Mouse (Mus musculus) brain, adult 2 months (tissue): ENCODE measurements at regions not wholly inside any gene's neighbourhood (a gene's known extent, or its start where the extent isn't known, plus 50 kb on each side); places are given as distances from the start of the nearest gene placed in this dataset.

ENCODE experiments used
- DNase-seq: peaks from one replicate; pipeline ENCODE4 v3.0.0; 2011; ENCODE audit warnings: low read depth, low spot score

DNA sequence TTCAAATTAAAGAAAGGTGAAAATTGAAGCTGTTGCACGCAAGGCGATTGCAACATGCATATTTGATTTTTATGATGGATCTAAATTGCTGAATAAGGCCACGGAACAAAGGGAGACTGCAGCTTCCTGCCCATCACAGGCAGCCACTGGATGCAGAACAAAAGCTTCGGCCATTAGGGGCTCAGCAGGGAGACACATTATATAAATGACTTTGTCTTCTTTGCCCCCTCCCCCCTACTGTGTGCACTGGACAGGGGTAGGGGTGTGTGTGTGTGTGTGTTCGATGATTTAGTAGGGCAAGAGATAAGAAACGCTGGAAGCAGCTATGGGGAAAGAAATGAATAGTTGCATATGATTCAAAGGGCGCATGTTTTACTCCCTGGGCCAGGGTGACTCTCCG is 481.2 kb upstream of the Pmfbp1 start:
- no peak for DNase-seq

- no peak for DNase-seq
Observed at GRCm38 (mm10) chr8:109013577-109013976, 480.2 kb upstream of the Pmfbp1 start.

- DNase-seq: no peak
Observed at GRCm38 (mm10) chr8:109014746-109015145, 479.1 kb upstream of the Pmfbp1 start.

- DNase-seq: no peak
Observed at GRCm38 (mm10) chr8:109019565-109019964, 474.3 kb upstream of the Pmfbp1 start.

- DNase-seq: no peak
Observed at GRCm38 (mm10) chr8:109020102-109020501, 473.7 kb upstream of the Pmfbp1 start.

DNA sequence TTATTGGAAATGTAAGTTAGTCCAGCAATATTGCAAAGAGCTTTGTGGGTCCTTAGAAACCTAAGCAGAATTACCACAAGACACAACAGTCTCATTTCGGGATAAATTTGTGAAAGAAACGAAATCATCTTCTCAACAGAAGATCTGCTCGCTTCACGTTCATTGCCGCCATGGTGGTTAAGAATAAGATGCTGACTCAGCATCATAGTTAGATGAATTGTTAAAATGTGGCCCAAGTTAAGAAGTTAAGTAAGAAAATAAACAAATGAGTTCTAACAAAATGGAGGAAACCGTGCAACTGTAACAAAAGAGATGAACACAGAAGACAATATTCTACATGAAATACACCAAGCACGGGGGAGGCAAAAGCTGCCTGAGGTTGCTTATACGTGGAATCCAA is 465.9 kb upstream of the Pmfbp1 start:
- no peak for DNase-seq

- no peak for DNase-seq
Observed at GRCm38 (mm10) chr8:109053608-109054007, 440.2 kb upstream of the Pmfbp1 start.

- no peak for DNase-seq
Observed at GRCm38 (mm10) chr8:109059152-109059551, 434.7 kb upstream of the Pmfbp1 start.

DNA sequence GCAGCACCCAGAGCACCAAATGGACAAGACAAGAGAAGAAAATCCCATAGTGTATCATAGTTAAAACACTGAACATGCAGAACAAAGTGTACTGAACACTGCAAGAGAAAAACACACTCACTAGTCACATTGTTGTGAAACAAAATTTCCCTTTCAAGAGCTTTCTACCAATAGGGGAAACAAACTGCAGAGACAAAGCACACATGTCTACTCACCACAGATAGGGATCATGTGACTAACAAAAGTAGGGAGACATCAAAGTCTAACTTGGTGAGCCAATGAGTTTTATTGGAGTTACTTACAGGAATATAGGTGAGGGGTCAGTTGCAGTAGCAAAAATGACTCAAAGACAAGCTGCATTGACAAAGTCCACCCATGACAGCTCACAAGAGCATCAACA is 431.5 kb upstream of the Pmfbp1 start:
- DNase-seq: no peak

DNA sequence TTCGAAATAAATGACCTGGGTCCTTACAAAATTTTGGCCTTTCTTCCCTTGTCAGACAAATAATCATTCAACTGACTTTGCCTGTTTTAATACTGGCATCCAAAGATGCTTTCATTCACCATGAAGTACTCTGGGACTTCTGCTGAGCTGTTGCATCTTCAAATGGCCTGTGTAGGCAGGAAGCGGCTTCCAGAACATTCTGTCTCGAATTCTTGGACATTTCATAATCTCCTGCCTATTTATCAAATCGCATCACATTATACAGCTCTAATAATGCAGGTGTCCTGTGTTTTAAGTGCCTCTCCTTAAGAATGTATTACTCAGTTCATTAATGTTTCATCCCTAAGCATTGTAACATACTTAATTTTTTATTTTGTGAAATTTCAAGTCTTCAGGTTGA is 420.1 kb upstream of the Pmfbp1 start:
- no peak for DNase-seq

GRCm38 (mm10) chr8:109075006-109075405 is 418.8 kb upstream of the Pmfbp1 start:
- DNase-seq: no peak

GRCm38 (mm10) chr8:109079223-109079622 is 414.6 kb upstream of the Pmfbp1 start:
- no peak for DNase-seq

DNA sequence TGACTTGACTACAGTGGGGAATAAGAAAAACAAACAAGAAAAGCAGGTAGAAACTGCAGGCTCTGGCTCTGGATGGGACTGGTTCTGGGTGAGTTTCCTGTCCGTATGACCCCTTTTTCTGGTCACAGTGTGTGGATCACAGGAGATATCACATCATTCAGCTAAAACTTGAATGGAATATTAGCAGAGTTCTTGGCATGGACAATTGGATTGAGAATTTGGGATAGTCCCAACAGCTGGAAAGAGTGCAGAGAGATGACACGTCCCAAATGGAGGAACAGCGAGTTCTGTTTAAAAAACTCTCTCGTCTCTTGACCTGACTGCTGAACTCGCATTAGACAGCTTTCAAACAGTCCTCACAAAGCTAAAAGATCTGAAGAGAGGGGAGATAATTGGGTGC is 412.5 kb upstream of the Pmfbp1 start:
- no peak for DNase-seq

- DNase-seq: no peak
Observed at GRCm38 (mm10) chr8:109085134-109085533, 408.7 kb upstream of the Pmfbp1 start.

DNA sequence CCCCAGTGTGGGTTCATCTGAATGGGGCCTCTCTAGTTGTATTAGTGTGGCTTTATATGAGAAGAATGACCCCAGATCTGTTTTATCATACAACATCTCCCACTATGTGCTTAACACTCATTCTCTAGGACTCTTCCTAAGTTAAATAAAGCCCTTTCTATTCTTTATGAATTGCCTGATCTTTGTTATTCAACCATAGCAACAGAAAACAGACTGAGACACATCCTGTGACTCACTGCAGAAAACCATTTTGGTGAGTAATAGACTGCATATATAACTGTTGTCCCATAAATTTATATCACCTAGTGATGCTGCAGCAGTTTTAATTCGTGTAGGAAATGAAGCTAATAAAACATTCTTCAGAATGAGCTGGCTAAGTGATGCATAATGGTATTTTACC is 406.0 kb upstream of the Pmfbp1 start:
- peak; percentile 11 for DNase-seq

- DNase-seq: no peak
Observed at GRCm38 (mm10) chr8:109099671-109100070, 394.2 kb upstream of the Pmfbp1 start.

DNA sequence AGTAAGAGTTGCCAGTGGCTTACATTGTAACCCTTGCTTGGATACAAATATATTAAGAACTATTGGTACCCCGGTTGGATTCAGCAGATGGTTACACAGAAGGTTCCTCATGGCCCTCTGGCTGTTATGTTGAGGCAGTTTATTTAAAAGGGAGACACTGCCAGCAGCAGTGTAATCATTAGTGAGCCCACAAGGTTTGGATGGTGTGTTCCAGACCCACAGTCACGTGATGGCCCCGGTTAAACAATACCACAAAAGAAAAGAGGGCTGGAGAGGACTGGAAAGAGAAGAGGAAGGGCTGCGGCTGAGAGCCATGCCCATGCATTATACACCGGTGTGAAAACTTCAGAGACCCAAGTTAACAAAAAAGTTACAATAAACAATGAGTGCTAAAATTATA is 392.4 kb upstream of the Pmfbp1 start:
- no peak for DNase-seq

DNA sequence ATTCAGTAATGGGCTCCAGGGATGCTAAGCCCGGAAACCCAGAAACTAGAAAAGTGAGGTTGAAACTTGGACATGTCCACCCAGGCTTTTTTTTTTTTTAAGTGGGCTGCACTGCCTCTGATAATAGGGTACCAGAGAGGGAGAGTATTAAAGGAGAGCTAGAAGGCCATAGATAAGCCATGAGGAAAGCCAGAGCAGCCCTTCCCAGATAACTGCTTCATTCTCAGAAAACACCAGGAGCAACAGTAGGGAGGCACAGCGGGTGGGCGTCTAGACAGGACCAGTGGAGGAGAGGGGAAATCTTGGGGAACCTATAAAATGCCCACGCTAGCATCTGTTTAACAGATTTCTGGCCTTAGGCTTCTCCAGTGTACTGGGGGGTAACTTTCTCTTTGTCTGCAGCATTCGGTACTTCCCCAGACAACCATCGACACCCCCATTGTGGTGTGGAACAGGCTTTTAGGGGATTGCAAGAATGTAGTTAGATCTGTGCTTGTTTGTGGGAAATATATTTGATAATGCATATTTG is 389.0 kb upstream of the Pmfbp1 start:
- DNase-seq: no peak

- DNase-seq: peak; percentile 51
Observed at GRCm38 (mm10) chr8:109105693-109106092, 388.1 kb upstream of the Pmfbp1 start.

DNA sequence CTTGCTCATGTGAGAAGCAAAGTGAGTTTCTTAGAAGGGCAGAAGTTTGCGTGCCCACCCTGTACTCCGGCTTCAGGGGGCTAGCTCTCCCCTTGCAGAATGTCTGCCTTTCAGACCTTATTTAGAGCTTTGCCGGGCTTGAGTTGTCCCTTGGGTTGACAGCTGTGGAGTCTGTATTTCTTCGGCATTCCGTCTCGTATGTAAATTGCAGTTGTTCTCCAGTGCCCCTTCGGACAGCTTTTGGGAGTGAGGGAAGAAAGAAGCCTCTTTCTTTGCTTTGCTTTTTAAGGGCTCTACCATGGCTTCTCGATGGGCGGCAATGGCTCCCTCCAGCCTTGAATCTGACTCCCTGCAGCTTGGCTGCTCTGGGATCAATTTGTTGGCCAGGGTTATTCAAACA is 386.9 kb upstream of the Pmfbp1 start:
- no peak for DNase-seq

GRCm38 (mm10) chr8:109107762-109108161 is 386.1 kb upstream of the Pmfbp1 start:
- DNase-seq: no peak

DNA sequence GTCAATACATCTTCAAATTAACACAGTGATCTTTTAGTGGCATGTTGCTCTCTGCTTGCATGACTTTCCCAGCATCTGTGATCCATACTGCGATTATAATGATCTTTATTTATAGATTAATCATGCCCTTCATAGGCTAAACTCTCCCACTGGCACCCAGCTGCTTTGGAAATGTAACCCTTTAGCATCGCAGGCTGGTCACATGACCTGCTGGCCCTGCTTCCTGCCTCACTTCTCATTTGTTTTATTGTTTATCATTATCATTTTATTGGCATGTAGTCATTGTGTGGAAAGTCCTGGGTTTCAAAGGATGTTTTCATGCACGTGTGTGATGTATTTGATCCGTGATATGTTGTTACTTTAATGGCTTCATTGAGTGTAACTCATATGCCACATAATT is 384.4 kb upstream of the Pmfbp1 start:
- no peak for DNase-seq

GRCm38 (mm10) chr8:109121776-109122175 is 372.1 kb upstream of the Pmfbp1 start:
- no peak for DNase-seq

DNA sequence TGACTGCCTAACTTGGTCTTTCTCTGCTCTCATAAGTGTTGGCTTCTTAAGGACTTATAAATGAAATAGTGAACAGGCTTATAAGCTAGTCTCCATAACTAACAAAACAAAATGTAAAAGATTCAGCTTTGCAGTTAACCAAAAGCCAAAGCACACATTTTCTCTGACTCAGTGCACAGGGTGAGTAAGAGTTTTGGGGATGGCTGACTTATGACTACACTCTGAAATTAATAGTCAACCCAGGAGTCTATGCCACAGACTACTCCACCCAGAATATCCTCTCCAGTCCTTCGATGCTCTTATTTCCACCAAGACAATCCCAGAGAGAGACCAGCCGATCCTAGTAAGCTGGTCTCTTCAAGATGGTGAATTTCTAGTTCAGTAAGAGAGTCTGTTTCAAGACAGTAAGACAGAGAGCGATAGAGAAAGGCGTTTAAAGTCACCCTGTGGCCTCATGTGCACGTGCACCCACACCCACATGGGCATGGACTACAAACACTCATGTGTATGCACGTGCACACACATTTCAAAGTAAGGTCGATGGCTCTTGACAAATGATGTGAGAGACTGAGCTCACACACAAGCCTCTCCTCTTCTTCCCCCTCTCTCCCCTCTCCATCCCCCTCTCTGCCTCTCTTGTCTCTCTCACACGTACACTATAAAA is 351.2 kb upstream of the Pmfbp1 start:
- DNase-seq: no peak
